Mouse (Mus musculus) urinary bladder, postnatal 25 days (tissue): ENCODE measurements at regions not wholly inside any gene's neighbourhood (a gene's known extent, or its start where the extent isn't known, plus 50 kb on each side); places are given as distances from the start of the nearest gene placed in this dataset.
A peak's percentile ranks its signal among the peaks of the same experiment; 100 is the strongest.

Experiments used
- DNase-seq: peaks from one replicate; pipeline ENCODE4 v3.0.0; 2022; ENCODE audit warnings: low spot score

- no peak for DNase-seq
These were observed 294.1 kb downstream of the Mex3b start for GRCm38 (mm10) chr7:83161226-83161625.

DNA sequence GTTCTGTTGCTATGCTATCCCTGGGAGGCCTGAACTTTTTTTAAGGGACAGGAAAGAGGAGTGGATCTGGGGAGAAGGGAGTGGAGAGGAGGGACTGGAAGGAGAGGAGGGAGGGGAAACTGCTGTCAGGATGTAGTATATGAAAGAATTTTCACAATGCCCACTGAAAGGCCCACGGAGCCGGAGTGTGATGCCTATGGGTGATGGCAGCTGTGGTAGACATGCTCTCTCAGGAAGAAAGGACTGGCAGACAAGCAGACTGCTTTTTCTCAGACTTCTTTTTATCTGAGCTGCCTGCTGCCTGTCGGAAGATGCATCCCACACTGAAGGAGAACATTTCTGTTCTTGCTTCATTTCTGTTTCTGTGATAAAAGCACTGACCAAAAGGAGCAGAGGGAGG lies 295.7 kb downstream of the Mex3b start:
- no peak for DNase-seq

- DNase-seq, result no peak
These were observed 312.3 kb downstream of the Mex3b start for GRCm38 (mm10) chr7:83179403-83179802.

DNA sequence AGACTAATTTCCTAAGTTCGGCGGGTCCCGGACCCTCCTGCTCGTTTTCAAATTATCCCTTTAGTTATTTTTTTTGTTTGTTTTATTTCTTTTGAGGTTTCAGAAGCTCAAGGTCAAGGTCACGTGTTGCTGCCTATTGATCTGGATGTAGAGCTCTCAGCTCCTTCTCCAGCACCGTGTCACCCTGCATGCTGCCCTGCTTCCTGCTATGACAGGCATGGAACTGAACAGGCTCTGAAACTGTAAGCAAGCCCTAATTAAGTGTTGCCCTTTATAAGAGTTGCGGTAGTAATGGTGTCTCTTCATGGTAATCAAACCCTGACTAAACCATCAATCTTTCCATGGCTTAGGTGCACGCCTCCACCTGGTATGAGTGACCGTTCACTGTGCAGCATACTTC lies 319.2 kb downstream of the Mex3b start:
- no peak for DNase-seq

- no peak for DNase-seq
These were observed 328.9 kb downstream of the Mex3b start for GRCm38 (mm10) chr7:83195896-83196537.

- no peak for DNase-seq
These were observed 330.4 kb downstream of the Mex3b start for GRCm38 (mm10) chr7:83197490-83197889.

GRCm38 (mm10) chr7:83201126-83201686 lies 334.1 kb downstream of the Mex3b start:
- no peak for DNase-seq

DNA sequence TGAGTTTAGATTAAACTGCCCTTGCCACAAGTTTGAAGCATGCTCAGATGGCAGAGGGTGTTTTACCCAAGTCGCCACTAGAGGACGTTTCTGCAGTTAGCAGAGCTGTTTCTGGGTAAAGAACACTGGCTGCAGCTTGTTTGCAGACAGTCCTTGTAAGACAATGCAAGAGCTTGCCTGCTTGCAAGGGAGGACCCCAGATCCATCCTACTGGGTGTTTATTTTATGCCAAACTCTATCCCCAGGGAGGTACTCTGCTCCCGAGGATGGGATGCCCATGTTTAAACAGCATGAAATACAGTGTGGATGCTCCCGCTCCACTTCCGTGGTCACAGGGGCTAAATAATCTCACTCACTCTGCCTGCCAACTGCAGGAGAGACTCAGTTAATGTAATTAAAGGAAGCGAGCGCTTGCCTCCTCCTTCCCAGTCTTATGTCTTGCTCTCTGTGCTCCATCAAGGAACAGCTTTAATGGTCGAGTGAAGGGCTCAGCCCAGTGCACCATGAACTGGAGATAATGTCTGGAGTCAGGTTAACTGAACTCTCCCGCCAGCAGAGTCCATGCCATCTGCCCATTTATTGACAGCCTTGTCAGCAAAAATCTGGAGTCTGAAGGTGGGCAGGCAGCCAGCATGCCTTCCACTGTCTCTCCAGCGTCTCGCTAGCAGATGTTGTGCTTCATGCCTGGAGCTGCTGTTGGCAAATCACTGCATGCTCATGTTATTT lies 334.8 kb downstream of the Mex3b start:
- no peak for DNase-seq

DNA sequence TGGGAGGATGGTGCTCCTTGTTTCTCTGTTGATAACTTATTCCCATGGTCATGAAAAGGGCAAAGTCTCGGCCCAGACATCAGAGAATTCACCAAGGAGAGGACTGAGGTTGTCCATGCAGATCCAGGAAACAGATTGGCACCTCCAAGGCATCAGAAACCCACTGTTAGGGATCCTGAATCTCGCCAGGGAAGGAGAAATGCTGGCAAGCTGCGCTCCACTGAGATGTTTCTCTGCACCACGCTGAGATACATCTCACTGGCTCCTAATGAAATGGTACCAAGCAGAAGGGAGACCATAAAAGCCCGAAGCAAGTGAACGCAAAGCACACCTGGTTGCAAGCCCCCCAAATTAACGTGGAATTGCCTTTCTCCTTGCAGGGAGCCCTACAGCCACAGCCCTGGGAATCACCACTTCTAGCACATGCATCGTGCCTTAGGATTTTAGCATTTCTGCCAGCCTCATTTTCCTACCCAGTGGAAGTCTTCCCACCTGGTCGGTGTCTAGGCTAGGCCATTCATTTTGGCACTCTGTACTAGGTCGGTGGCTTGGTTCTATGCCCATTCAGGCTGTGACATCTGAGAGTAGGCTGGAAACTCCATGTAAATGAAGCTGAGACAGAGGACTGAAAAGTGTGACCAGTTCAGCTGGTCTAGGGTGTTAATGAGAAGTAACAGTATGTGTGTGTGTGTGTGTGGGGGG lies 336.3 kb downstream of the Mex3b start:
- no peak for DNase-seq

DNA sequence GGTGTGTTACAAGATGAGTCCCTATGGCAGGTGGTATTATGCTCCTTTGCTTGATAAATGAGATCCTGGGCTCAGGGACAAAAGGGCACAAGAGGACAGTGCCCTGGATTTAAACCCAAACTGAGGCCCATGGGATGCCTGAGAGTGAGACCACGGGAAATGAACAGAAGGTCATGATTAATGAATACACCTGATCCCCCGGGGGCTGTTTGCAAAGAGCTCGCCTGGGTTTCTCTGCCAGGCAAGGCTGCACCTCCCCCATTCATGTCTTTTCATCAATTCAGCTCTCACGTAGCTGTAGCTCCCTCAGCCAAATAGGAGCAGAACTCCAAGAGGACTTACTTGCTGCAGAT lies 336.9 kb downstream of the Mex3b start:
- no peak for DNase-seq

DNA sequence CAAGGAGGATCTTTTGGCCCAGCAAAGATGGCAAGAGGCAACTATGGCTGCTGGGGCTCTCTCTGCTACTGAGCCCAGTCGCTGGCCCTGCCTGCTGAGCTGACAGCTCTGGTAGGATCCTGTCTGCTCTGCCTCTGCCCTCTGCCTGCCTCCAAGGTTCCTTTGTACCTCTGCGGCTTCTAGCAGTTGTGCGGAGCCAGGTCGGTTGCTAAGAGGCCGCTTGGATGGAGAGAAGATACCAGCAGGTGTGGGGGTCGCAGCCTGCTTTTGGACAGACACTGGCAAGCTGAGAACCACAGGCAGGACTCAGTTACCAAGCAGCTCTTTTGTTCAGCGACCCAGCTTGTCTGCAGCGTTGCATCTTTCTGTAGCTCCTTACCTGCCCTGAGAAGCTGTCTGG lies 337.6 kb downstream of the Mex3b start:
- no peak for DNase-seq

GRCm38 (mm10) chr7:83206999-83207398 lies 339.9 kb downstream of the Mex3b start:
- DNase-seq, result no peak

GRCm38 (mm10) chr7:83211611-83212010 lies 344.5 kb downstream of the Mex3b start:
- no peak for DNase-seq

GRCm38 (mm10) chr7:83222029-83222722 lies 355.0 kb downstream of the Mex3b start:
- DNase-seq, result no peak

- DNase-seq, result no peak
These were observed 357.2 kb upstream of the Tmc3 start for GRCm38 (mm10) chr7:83227262-83228108.

DNA sequence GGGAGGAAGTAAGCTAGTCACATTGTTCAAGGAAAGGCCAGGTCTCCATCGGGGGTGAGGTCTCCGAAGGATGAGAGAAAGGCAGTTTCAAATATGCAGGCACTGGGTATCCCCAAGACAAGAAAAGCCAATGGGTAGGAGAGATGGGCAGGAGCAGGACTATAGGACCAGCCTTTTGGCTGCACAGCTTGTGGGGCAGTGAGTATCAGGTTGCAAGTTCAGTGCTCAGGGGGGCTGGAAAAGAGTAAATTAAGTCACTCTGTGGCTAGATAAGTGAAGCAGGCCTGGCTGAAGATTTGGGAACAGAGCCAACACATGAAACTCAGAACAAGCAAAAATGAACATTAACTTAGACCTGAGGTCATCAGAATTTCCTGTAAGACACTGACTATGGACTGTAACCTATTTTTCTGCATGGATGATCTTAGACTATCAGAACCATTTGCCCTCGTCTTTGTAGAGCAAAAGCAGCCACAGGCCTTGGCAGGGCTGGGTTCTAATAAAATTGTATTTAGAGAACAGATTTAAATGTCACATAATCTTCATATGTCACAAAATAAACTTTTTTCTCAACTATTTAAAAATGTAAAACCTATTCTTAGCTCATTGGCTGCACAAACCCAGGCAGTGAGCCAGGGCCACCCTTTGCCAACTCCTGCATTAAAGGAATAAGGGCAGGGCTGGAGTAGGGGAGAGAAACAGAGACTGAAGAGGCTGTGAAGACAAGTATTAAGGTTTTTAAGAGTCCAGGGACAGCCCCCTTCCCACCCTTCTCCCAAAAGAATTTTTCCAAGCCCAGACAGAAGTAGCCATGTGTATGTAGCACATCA lies 354.0 kb upstream of the Tmc3 start:
- DNase-seq, result no peak

DNA sequence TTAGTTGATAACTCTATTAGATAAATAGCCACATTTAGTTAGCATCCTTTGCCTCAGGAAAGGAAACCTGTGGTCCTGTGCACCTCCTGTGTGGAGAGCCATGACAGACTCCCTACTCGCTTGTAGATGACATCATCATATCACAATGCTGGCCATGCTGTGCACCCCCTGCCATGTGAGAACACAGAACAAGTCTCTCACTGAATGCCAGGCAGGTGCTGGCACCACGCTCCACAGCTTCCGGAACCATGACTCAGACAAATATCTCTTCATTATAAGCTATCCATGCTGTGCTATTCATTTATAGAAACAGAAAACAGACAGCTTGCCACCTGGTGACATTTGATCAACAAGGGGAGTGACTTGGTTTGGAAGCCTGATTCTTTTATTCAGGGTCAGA lies 349.1 kb upstream of the Tmc3 start:
- no peak for DNase-seq

DNA sequence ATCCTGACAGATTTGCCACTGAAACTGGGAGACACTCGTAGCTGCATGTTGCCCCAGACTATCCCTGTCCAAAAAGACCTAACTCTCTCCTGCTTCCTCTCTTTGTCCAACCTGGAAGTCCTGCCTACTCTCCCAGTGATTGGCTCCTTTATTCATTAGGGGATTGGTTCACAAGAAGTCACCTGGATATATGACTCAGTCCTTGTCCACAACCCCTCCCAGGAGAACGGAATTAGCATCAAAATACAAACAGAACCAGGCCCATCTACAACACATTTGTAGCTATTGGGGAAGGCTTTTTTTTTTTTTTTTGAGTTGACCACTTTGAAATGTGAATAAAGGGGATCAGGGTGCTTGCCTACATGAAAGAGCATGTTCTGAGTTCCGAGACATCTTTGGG lies 347.4 kb upstream of the Tmc3 start:
- DNase-seq, result no peak

DNA sequence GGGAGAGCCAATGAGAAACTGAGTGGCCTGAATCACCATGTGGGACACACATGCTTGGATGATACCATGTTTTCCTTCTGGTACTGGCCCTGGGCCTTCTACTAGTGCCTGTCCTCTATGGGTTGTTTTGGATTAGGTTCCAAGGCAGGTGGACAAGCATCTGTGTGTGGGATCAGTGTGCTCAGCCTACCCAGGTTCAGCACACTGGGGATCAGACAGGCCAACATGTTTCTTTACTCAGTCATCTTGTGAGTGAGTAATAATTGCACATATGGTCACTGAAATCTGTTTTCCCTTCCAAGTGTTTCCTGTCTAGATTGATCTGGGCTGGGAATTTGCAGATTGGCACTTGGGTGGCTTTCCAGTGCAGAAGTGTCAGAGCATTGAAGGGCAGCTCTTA lies 346.6 kb upstream of the Tmc3 start:
- DNase-seq, result no peak

- peak; percentile 5 for DNase-seq
These were observed 342.5 kb upstream of the Tmc3 start for GRCm38 (mm10) chr7:83242233-83242632.

DNA sequence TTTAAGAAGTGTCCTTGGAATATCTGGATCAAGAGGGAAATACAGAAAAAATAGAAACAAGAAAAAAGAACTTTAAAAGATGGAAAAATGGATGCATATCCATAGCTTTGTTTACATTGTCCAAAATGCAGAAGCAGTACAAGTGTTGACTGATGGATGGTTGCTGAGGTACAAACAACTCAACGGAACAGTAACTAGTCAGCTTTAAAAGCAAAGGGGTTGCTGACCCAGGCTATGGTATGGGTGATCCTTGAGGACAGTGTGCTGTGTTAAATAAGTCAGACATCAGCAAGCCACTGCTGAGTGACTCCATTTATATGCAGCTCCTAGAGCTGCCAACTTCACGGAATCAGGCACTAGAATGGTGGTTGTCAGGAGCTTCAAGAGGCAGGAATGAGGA lies 338.9 kb upstream of the Tmc3 start:
- no peak for DNase-seq
